Mouse (Mus musculus) heart, adult 2 months (tissue): ENCODE measurements around the gene Nxf2.

Experiments
- CTCF ChIP-seq: fragments of 200-600 bp; IDR thresholded peaks from 2 replicates; pipeline ENCODE4 v1.8.1; 2022; ENCODE audit warnings: antibody characterized with exemption, mild to moderate bottlenecking, moderate library complexity
- EP300 ChIP-seq: fragments of 200-500 bp; IDR thresholded peaks from 2 replicates; pipeline ENCODE4 v1.6.1; 2011; ENCODE audit warnings: low read depth, low read length, control low read depth; ENCODE audit not compliant: insufficient read depth
- POLR2A ChIP-seq: fragments of 200-500 bp; IDR thresholded peaks from 2 replicates; pipeline ENCODE4 v1.6.1; 2011; ENCODE audit warnings: mild to moderate bottlenecking, low read depth, low read length, control low read depth; ENCODE audit not compliant: insufficient read depth

GRCm38 (mm10) chrX:134930361-134930760 lies 34.2 kb downstream of the Nxf2 start:
- TF ChIP-seq CTCF (peak; percentile 91), EP300 (no peak), POLR2A (no peak)
